Mouse (Mus musculus) layer of hippocampus, postnatal 36 days (tissue): ENCODE results near the gene Vps11. TPM values are rescaled to one million over a fixed set of nuclear protein-coding genes. Genes with fewer than 3 reads are reported as not detected.
"Not testable (repeated sequence)": the region's sequence is repeated elsewhere in the genome, so short reads cannot be mapped to it uniquely, and the experiment has no call there.

ENCODE experiments used
- DNase-seq, 2 experiments: peaks; one replicate each; pipeline ENCODE4 v3.0.0; 2022
- total RNA-seq, 2 experiments: library from RNA; stranded (reverse); gene quantifications; 2 replicates each; pipeline ENCODE4 v1.2.3; 2021

The Vps11 gene
- 10 to 100 TPM; 50.9 to 52.1 TPM for total RNA-seq

GRCm38 (mm10) chr9:44361190-44361917, at the start of gene Vps11:
TSS of gene Vps11 (minus strand) at chr9:44361670.
- peak; percentile 92 for DNase-seq

- DNase-seq, result no peak
These were observed 49.3 kb upstream of the Vps11 start for GRCm38 (mm10) chr9:44410647-44411336.

GRCm38 (mm10) chr9:44408693-44409092, 47.2 kb upstream of the Vps11 start:
- DNase-seq, result not testable (repeated sequence)

- no peak for DNase-seq
These were observed 46.3 kb upstream of the Vps11 start for GRCm38 (mm10) chr9:44407752-44408097.

GRCm38 (mm10) chr9:44406906-44407751, 45.7 kb upstream of the Vps11 start, which contains the start of the genes Rps25 and Trappc4:
TSS of gene Rps25 (plus strand) at chr9:44407139.
TSS of gene Trappc4 (minus strand) at chr9:44407600.
- peak; percentile 92 to 94 for DNase-seq

- no peak for DNase-seq
These were observed 43.5 kb upstream of the Vps11 start for GRCm38 (mm10) chr9:44405011-44405410.

- DNase-seq, result no peak
These were observed 39.6 kb upstream of the Vps11 start for GRCm38 (mm10) chr9:44401081-44401480.

GRCm38 (mm10) chr9:44399795-44400114, 38.3 kb upstream of the Vps11 start:
- no peak for DNase-seq

GRCm38 (mm10) chr9:44399114-44399794, 37.8 kb upstream of the Vps11 start:
- DNase-seq, result no peak

- no peak for DNase-seq
These were observed 37.1 kb upstream of the Vps11 start for GRCm38 (mm10) chr9:44398551-44398950.

GRCm38 (mm10) chr9:44398087-44398486, 36.6 kb upstream of the Vps11 start:
- DNase-seq, result no peak

GRCm38 (mm10) chr9:44396684-44397411, 35.4 kb upstream of the Vps11 start, which contains the start of gene Slc37a4:
TSS of gene Slc37a4 (plus strand) at chr9:44396852.
- peak; percentile 90 to 92 for DNase-seq

- peak; percentile 52 to 53 for DNase-seq
These were observed 30.0 kb upstream of the Vps11 start for GRCm38 (mm10) chr9:44391466-44391865.

GRCm38 (mm10) chr9:44389273-44389672, 27.8 kb upstream of the Vps11 start:
- no peak for DNase-seq

- no peak for DNase-seq
These were observed 25.8 kb upstream of the Vps11 start for GRCm38 (mm10) chr9:44387221-44387620.

- DNase-seq, result no peak
These were observed 23.1 kb upstream of the Vps11 start for GRCm38 (mm10) chr9:44384596-44384995.

- no peak for DNase-seq
These were observed 18.4 kb upstream of the Vps11 start for GRCm38 (mm10) chr9:44379862-44380261.

- DNase-seq, result peak; percentile 99
These were observed 17.8 kb upstream of the Vps11 start, which contains the start of gene Hyou1 for GRCm38 (mm10) chr9:44379054-44379834. TSS of gene Hyou1 (plus strand) at chr9:44379490.

GRCm38 (mm10) chr9:44378153-44378730, 16.8 kb upstream of the Vps11 start:
- DNase-seq, result no peak

- not testable (repeated sequence) for DNase-seq
These were observed 15.9 kb upstream of the Vps11 start for GRCm38 (mm10) chr9:44377335-44377734.
